Mouse (Mus musculus) left cerebral cortex, postnatal 25 days (tissue): Measurements from ENCODE around the gene Wbp11. TPM values are rescaled to one million over a fixed set of nuclear protein-coding genes. Genes with fewer than 3 reads are reported as not detected.
A peak's percentile ranks its signal among the peaks of the same experiment; 100 is the strongest.
"Not testable (repeated sequence)": the region's sequence is repeated elsewhere in the genome, so short reads cannot be mapped to it uniquely, and the experiment has no call there.

ENCODE experiments used
- DNase-seq, 2 experiments: peaks; one replicate each; pipeline ENCODE4 v3.0.0; 2022; ENCODE audit warnings: low spot score in 2 of 2, mixed read lengths in 1 of 2
- intact Hi-C: fragments of 180-260 bp; cut with DNase I; formaldehyde crosslinking; loops from one replicate; pipeline ENCODE4 v1.15.1; 2025
- total RNA-seq, 2 experiments: library from RNA; stranded (reverse); gene quantifications; 2 replicates each; pipeline ENCODE4 v1.2.3; 2021

Wbp11 gene
- total RNA-seq, 2 experiments from 2014 or later = 124 to 125 TPM

DNA sequence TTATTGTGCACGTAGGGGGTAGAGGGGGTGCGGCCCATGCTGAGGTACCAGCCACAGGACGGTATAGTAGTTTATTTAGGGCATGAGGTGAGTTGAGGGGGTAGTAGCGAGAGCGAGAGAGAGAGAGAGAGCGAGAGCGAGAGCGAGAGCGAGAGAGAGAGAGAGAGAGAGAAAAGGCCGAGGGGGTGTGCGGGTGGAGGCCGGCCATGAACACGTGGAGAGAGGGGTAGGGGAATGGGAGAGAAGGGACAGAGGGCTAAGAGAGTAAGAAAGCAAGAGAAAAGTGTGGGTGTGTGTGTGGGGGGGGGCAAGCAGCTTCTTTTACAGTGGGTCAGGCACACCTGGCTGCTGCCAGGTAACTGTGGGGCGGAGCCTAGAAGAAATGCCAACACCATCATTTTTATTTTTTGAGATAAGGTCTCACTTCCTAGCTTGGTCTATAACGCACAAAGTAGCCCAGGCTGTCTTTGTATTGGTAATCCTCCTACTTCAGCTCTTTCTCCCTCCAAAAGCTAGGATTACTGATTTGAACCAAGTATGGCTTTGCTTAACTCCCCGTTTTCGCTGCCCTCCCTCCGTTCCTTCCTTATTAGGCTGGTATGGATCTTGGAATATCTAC, 20.5 kb downstream of the Wbp11 start:
- intact Hi-C loops = loop anchor here (10.0 kb wide), 1 partner anchor 273 kb away; no protein-coding TSS in a partner anchor

DNA sequence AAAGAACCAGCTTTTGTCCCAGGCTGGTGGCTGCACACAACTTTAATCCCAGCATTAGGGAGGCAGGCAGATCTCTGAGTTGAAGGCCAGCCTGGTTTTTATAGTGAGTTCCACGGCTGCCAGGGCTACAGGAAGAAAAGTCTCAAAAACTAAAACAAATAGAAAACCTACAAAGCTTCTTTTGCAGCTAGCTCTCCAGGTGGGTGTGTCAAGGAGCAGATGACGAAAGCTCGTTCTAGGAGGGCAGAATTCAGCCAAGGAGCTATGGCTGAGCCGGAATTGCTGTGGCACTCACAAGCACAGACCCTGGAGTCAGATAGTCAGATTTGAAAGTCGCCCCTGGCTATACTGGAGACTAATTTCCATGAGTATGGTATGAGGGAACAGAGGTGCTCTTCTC, 21.2 kb downstream of the Wbp11 start:
- DNase-seq = no peak
- intact Hi-C loops = loop anchor here (10.0 kb wide), 1 partner anchor 272 kb away; no protein-coding TSS in a partner anchor

More for the DNA sequence above, 20.5 kb downstream of the Wbp11 start:
- DNase-seq = no peak

DNA sequence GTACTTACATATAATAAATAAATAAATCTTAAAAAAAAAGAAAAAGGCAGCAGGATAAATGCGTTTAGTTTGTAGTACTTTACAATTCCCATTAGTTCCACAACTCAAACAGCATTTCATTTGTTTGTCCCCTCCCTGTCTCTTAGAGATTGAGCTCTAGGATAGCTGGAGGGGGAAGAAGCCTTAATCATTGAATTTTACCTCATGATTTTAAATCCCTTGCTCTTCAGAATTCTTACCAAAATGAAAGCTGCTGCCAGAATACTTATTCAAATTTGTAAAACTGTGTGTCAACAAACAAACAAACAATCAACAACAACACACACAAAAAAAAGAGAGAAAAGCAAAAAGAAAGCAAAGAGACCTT, 22.6 kb downstream of the Wbp11 start:
- DNase-seq = no peak
- intact Hi-C loops = loop anchor here (10.0 kb wide), 1 partner anchor 271 kb away; no protein-coding TSS in a partner anchor

DNA sequence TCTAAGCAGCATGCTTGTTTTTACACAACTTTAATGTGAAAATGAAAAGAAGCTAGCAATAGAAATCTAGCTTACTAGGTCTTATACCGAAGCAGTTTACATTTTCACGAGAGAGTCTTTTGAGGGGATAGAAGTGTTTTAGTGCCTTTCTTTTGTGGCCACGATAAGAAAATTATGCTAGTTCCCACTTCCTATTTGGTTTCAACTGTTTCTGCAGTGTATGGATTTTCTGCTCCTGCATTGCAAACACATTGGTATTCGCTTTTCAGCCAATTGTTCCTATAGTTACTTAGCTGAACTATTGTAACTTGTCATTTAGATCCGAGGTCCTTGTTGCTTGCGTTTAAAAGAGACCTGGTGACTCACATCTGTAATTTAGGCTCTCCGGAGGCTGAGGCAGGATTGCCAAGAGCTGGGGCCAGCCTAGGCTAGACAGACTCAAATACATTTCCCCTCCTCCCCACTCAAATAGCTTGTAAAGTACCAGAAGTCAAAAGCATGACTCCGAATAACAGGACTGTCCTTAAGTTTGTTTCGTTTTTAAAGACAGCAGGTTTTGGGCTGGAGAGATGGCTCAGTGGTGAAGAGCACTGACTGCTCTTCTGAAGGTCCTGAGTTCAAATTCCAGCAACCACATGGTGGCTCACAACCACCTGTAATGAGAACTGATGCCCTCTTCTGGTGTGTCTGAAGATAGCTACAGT, 23.2 kb downstream of the Wbp11 start:
- DNase-seq = no peak
- intact Hi-C loops = loop anchor here (1.0 to 10.0 kb wide), 2 partner anchors 22 to 270 kb away; partner anchors contain the start of gene BC049715

DNA sequence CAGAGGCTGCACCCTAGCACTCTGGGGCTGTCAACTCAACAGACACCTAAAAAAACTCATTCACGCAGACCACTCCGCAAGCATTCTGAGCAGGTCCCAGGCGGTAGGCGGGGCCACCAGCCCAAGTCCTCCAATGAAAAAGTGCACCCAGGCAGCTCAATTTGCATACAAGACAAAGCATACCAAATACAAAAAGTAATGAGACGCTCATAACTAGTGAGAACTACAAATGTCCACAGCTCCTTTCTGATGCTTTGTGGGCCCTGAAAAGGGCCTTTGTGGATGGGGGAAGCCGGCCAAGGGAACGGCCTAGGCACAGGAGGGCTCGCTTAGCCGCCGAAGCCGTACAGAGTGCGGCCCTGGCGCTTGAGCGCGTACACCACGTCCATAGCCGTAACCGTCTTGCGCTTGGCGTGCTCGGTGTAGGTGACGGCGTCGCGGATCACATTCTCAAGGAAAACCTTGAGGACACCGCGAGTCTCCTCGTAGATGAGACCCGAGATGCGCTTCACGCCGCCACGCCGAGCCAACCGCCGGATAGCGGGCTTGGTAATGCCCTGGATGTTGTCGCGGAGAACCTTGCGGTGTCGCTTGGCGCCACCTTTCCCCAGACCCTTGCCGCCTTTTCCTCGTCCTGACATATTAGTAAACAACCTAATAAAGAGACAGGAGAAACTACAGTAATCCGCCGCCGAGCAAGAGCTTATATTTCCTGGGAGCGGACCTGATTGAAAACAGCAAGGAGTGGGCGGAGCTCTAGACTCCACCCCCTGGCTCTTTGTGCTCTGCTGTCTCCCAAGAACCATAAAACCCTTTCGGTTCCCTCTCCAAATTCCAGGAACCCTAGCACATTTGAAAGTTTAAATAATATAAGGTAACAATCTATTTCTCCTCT, 24.0 kb downstream of the Wbp11 start, which contains the start of gene Hist4h4:
Hist4h4 (minus strand) TSS at position 677 of the 895 bp plus-strand sequence.
- intact Hi-C loops = loop anchor here (1.0 to 10.0 kb wide), 2 partner anchors 23 to 269 kb away; partner anchors contain the start of gene BC049715
- DNase-seq = peak; percentile 96 to 98

DNA sequence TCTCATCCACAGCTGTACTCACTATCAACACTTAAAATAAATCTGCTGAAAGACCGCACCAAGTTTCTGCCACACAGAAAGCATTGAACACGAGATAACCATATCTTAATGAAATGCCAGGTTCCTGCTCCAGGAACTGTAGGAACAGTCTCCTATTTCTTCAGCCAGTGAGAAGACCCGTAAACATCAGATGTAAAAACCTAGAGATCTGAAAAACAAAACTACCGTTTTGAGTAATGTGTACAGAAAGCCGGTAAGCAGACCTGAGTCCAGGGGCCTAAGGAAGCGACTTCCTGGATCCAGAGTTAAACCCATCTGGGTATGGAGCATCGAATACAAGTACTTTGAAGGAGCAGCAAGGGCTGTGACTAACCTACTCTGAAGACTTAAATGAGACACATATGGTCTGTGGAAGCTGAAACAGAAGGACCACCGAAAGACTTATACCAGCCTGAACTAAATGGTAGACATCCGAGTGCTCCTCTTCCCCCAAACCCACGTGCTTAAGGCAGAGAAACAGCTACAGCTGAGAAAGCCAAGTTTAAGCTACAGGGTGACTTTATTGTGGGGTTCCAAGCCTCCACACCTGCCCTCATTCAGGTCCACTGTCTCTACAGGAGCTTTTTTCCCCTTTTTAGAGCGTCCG, 24.8 kb downstream of the Wbp11 start:
- intact Hi-C loops = loop anchor here (10.0 kb wide), 1 partner anchor 268 kb away; no protein-coding TSS in a partner anchor

DNA sequence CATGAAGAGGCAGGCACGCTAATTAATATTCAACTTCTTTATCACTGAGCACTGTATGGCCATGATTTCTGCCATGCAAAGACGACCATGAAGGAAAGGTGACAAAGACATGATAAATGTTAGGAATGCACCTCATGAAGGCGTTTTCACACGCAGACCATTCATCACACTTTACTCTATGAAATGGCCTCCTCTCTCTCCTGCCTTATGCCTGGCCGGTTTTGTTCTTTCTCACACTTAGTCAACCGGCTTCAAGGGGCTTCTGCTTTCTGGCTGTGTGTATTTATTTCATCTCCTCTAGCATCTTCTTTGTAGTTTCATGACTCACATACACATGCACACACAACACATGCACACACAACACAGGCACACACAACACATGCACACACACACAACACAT, 26.8 kb downstream of the Wbp11 start:
- DNase-seq = no peak
- intact Hi-C loops = loop anchor here (10.0 kb wide), 1 partner anchor 266 kb away; no protein-coding TSS in a partner anchor

More for the DNA sequence above, 24.8 kb downstream of the Wbp11 start:
- DNase-seq = no peak

DNA sequence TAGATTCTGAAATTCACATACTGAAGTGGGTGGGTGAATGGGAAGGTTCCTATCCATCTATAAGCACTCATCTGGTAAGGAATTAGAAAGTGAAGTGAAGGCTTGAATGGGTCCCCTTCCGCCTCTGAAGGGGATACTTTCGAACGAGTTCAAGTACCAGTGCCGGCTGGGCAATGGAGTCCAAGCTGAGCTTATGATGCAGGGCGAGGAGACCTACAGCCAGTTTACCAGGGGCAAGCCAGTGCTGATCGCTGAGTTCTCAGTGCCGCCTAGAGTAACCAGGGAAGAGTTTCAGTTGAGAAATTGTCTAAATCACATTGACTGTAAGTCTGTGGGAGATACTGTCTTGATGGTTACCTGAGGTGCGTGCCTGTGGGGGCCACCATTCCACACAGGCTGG, 27.3 kb downstream of the Wbp11 start:
- DNase-seq = no peak
- intact Hi-C loops = loop anchor here (10.0 kb wide), 1 partner anchor 266 kb away; no protein-coding TSS in a partner anchor

DNA sequence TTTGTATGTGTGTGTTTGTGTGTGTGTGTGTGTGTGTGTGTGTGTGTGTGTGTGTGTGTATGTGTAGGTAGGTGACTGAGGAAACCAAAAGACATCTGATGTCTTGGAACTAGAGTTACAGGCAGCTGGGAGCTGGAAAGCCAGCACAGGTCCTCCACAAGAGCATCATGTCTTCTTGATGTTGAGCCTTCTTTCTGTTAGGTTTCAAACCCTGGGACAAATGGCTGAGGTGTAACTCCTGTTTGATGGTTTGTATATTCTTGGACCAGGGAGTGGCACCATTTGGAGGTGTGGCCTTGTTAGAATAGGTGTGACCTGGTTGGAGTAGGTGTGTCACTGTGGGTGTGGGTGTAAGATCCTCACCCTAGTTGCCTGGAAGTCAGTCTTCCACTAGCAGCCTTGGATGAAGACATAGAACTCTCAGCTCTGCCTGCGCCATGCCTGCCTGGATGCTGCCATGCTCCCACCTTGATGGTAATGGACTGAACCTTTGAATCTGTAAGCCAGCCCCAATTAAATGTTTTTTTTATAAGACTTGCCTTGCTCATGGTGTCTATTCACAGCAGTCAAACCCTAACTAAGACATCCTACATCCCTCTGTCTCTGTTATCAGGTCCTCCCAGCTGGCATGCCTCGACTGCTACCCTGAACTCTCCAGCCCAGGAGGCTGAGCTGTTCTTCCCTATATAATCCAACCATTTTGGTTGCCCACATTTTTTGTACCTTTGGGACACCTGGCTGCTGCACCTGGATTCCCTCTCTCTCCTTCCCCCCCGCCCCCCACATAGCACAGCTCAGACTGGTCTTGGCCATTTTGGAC, 29.9 kb downstream of the Wbp11 start:
- intact Hi-C loops, DNase-seq: not testable (repeated sequence)

DNA sequence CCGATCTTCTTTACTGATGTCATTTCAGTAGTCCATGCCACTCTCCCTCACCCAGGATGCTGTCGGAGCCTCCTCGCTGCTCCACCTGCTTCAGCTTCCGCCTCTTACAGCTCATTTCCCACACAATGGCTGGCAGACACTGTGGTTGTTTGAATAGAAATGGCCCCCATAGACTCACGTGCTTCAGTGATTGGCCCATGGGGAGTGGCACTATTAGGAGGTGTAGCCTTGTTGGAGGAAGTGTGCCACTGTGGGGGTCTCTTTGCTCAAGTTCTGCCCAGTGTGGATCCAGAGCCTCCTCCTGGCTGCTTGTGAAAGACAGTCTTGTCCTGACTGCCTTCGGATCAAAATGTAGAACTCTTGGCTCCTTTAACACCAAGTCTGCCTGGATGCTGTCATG, 32.2 kb downstream of the Wbp11 start:
- DNase-seq = no peak
- intact Hi-C loops = no loop called here

DNA sequence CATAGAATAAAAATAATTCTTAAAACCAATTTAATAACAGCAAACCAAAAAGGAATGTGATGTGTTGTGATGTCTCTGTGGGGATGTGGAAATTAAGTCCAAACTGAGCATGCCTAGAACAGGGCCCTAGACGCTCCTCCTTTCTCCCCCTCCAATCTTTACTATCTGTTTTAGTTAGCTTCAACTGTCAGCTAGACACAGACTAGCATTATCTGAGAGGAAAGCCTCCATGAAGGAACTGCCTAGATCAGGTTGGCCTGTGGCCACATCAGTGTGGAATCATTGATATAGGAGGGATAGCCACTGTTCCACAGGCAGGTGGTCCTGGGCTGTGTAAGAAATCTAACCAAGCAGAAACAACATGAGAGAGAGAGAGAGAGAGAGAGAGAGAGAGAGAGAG, 32.9 kb downstream of the Wbp11 start:
- intact Hi-C loops = no loop called here
- DNase-seq = no peak

DNA sequence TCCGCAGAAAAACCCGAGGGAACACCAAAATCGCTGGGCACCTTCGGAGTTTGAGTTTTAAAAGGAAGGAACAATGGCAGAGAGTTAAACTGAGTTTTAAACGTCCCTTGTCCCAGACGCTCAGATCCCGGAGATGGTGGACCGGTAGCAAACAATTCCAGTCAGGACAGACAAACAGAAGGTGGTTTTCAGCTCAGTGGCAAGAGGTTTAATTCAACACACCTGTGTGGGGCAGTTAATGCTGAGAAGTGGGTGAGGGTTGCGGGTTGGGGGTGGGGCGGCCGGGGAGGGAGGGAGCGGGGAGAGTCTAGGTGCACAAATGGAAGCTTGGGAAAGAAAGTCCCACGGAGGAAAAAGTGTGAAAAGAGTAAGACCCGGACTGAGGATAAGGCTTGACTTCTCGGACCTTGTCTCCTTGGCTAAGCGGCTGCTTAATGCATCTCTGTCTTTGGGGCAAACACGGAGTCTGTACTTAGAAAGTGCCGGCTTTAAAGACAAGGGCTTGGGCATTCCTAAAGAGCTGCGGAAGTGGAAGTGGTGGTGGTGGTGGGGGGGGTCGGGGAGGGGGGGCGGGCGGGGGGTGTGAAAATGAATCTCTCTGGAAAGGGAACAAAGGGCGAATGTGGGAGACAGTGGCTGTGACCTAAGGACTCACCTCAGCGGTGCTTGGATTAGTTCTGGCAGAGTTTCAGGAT, 34.1 kb downstream of the Wbp11 start:
- intact Hi-C loops = no loop called here
- DNase-seq = no peak

DNA sequence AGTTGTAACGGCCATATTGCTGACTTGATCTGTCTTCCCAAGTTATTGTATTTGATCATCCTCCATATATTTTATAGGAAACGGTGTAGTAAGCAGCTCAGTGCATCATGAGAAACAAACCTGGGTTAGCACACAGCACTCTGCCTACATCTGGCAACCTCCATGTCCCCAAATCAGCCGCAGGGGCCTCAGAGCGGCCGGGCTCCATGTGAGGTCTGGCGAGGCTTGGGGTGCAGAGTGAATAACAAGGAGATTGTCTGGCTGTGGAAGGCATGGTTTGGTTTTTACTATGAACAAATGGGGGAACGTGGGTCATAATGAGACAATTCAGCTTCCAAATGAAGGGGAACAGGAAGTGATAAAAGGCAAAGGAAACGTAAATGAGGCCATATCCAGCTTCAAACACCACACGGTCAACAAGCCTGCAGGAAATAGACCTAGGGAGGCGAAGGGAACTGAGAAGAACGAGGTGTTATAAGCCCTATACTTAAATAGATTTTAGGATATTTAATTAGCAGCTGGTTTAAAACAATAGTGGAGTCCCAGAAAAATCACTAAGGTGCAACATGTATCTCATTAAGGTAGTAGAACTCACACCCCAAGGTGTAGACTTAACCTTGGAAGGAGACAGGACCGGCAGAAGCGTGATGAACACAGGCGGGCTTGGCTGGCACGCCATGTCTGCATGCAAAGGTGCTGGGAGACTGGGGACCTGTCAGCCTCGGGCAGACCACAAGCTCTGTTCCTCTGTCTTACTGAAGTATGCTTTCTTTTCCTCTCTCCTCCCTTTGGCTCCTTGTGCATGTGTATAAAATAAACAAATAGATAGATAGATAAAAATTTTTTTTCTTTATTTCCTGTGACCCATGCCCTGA, 34.9 kb downstream of the Wbp11 start:
- DNase-seq = no peak
- intact Hi-C loops = no loop called here

DNA sequence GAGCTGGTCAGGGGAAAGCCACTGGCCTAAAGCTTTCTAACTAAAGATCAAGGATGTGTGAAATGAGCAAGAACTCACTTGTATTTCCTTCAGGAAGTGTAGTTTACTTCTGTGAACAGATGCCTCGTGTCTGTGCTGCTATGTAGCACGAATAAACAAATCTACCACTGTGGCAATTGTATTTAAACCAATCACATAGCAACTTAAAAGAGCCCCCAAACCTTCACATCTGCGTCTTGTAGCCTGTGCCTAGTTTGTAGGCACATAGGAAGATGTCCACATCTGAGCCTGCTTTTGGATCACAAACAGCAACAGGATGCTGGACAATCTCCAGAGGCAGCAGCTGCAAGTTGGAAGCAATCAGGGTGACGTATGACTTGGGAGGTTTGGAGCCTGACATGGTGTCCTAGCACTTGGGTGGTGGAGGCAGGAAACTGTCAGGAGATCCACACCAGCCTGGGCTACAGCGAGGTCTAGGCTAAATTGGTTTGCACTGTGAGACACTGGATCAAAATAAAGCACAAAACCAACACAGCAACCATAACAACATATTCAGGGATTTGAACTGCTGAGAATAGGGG, 38.6 kb downstream of the Wbp11 start:
- no peak for DNase-seq
- intact Hi-C loops = no loop called here

DNA sequence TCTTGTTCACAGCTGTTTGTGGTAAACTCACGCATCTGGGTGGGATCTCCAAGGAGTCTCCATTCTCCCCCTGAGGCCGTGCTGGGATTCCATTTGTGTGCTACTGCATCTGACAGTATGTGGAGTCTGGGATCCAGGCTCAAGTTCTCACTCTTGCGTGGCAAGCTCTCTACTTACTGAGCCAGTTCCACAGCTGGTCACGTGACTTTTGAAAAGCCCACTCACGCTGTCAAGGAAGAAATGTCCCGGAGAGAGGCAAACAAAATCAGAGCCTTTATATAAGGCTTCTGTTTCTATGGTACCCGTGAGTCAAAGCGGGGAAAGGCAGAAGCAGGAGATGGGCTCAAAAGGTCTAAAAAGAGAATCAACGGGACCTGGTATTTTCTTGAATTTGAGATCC, 45.3 kb downstream of the Wbp11 start:
- peak; percentile 30 to 67 for DNase-seq
- intact Hi-C loops = no loop called here

DNA sequence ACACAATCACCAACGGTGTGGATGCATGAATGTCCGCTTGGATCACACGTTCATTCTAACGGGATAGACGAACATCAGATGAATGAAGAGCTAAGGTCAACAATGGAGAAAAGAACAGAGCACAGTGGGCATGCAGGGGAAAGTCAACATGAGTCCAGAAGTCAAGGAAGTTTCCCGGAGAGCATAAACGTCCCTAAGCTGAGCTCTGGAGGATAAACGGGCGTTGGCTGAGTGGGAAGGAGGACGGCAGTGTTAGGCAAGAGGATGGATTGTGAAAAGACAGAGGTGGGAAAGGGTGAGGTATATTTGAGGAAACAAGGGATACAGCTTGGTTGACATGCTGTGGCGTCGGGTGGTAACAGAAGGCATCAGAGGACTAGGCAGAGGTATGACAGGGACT, 45.9 kb downstream of the Wbp11 start:
- intact Hi-C loops = no loop called here
- DNase-seq = no peak
